Mouse (Mus musculus) layer of hippocampus, adult 9-10 months (tissue): ENCODE data around the gene Pitpnc1.

Experiments
- DNase-seq: peaks from one replicate; pipeline ENCODE4 v3.0.0; 2022; ENCODE audit warnings: low spot score

Gene Pitpnc1

GRCm38 (mm10) chr11:107441050-107441449, 29.4 kb downstream of the Pitpnc1 start:
- DNase-seq: no peak

GRCm38 (mm10) chr11:107438140-107438539, 32.4 kb downstream of the Pitpnc1 start:
- DNase-seq: no peak

- no peak for DNase-seq
Measured at GRCm38 (mm10) chr11:107437723-107438122, 32.8 kb downstream of the Pitpnc1 start.

- no peak for DNase-seq
Measured at GRCm38 (mm10) chr11:107435776-107436449, 34.6 kb downstream of the Pitpnc1 start.

- DNase-seq: no peak
Measured at GRCm38 (mm10) chr11:107431197-107431965, 39.1 kb downstream of the Pitpnc1 start.

- no peak for DNase-seq
Measured at GRCm38 (mm10) chr11:107428011-107428410, 42.5 kb downstream of the Pitpnc1 start.

- no peak for DNase-seq
Measured at GRCm38 (mm10) chr11:107424176-107424575, 46.3 kb downstream of the Pitpnc1 start.

GRCm38 (mm10) chr11:107422356-107422754, 48.1 kb downstream of the Pitpnc1 start:
- no peak for DNase-seq

GRCm38 (mm10) chr11:107421751-107422355, 48.6 kb downstream of the Pitpnc1 start:
- DNase-seq: no peak

- no peak for DNase-seq
Measured at GRCm38 (mm10) chr11:107419925-107420324, 50.6 kb downstream of the Pitpnc1 start.

GRCm38 (mm10) chr11:107417041-107417583, 53.4 kb downstream of the Pitpnc1 start:
- no peak for DNase-seq

GRCm38 (mm10) chr11:107416561-107416926, 54.0 kb downstream of the Pitpnc1 start:
- no peak for DNase-seq

GRCm38 (mm10) chr11:107415901-107416560, 54.5 kb downstream of the Pitpnc1 start:
- DNase-seq: no peak

- no peak for DNase-seq
Measured at GRCm38 (mm10) chr11:107414996-107415747, 55.3 kb downstream of the Pitpnc1 start.

GRCm38 (mm10) chr11:107413251-107413655, 57.2 kb downstream of the Pitpnc1 start:
- DNase-seq: no peak

- DNase-seq: no peak
Measured at GRCm38 (mm10) chr11:107412128-107412527, 58.4 kb downstream of the Pitpnc1 start.

- no peak for DNase-seq
Measured at GRCm38 (mm10) chr11:107411576-107411975, 58.9 kb downstream of the Pitpnc1 start.

- no peak for DNase-seq
Measured at GRCm38 (mm10) chr11:107410804-107411203, 59.7 kb downstream of the Pitpnc1 start.

- no peak for DNase-seq
Measured at GRCm38 (mm10) chr11:107410090-107410732, 60.3 kb downstream of the Pitpnc1 start.

GRCm38 (mm10) chr11:107408886-107409285, 61.6 kb downstream of the Pitpnc1 start:
- DNase-seq: no peak

- DNase-seq: no peak
Measured at GRCm38 (mm10) chr11:107407698-107408097, 62.8 kb downstream of the Pitpnc1 start.
